Mouse (Mus musculus) T-helper 2 cell (primary cell): ENCODE data around the gene Trit1.
"Not testable (repeated sequence)": the region's sequence is repeated elsewhere in the genome, so short reads cannot be mapped to it uniquely, and the experiment has no call there.

Experiments used
- in situ Hi-C: fragments of 300-600 bp; cut with MboI, MseI; formaldehyde crosslinking; loops from one replicate; pipeline ENCODE4 v1.15.1; 2025; ENCODE audit warnings: high pct_unique_total_duplicates

Gene Trit1

DNA sequence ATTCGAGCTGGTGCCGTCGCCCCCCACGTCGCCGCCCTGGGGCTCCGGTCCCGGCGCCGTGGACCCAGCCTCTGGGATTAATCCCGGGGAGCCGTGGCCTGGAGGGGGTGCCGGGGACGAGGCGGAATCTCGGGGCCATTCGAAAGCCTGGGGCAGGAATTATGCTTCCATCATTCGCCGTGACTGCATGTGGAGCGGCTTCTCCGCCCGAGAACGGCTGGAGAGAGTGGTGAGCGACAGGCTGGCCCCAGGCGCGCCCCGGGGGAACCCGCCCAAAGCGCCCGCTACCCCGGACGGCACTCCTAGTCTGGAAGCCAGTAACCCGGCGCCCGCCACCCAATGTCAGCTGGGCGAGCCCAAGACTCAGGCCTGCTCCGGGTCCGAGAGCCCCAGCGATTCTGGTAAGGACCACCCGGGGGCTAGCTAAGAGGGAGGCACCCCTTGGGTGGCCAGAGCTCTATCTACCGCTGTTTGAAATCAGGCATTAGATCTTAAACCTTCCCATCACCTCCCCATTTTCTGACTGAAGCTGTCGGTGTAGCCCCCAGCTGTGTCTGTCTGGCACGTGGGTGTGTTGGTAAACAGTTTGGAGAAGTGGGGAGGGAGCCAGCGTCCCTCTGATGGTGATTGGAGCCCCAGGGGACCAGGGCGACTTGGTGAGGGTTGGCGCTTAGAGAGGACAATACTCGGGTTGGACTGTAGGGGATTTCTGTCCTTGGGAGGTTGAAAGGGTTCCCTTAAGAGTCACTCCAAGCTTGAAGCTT lies 19.6 kb upstream of the Trit1 start:
- in situ Hi-C loops = no loop called here

DNA sequence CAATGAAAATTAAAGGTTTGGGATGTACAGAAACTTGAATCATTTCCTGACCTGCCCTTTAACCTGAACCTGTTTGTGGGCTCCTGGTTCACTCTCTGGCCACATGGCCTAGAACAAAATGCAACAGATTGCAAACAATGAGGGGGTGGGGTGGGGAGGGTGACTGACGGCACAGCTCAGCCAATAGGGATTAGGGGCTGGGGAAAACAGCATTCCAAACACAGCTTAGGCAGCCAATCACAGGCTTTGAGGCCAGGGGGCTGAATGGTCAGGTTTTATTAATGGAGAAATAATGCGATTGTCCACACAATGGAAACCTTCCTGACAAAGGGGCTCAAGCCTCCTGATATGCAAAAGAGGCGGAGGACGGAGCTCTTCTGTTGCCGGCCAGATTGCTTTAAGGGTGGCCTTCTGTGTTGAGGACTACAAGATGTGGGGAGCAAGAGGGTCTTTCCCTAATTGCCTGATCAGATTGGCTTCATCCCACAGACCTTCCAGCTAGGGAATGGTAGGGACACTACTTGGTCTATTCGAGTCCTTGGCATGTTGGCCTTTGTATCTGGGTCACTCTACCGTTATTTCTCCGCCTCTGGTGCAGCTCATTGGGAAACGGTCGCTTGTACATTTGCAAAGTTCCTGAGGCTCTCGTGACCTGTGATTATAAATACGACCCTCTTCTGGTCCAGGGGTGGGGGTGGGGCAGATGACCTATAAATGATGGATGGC lies 17.7 kb upstream of the Trit1 start:
- in situ Hi-C loops = no loop called here

GRCm38 (mm10) chr4:122999263-122999691 lies 17.1 kb upstream of the Trit1 start:
- in situ Hi-C loops = no loop called here

- in situ Hi-C loops = loop anchor here (5.0 kb wide), 1 partner anchor 82 kb away; no protein-coding TSS in a partner anchor
Measured at GRCm38 (mm10) chr4:123000130-123000529, 16.3 kb upstream of the Trit1 start.

GRCm38 (mm10) chr4:123000617-123001342 lies 15.6 kb upstream of the Trit1 start:
- in situ Hi-C loops = loop anchor here (5.0 kb wide), 1 partner anchor 82 kb away; no protein-coding TSS in a partner anchor

- in situ Hi-C loops = no loop called here
Measured at GRCm38 (mm10) chr4:123005054-123005966, 11.1 kb upstream of the Trit1 start.

DNA sequence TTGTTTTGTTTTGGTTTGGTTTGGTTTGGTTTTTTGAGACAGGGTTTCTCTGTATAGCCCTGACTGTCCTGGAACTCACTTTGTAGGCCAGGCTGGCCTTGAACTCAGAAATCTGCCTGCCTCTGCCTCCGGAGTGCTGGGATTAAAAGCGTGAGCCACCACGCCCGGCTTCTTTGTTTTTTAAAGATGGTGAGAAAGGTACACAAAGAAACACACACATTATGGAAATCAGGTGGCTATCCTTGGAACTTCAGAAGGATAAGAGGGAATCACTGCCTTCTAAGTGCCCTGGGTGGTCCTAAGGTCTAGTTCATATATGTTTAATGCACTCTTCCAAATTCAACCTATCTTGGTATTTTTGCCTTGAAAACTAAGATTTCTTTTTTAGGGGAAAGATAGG lies 3.9 kb upstream of the Trit1 start:
- in situ Hi-C loops = not testable (repeated sequence)

- in situ Hi-C loops = no loop called here
Measured at GRCm38 (mm10) chr4:123013346-123013945, 3.0 kb upstream of the Trit1 start.

DNA sequence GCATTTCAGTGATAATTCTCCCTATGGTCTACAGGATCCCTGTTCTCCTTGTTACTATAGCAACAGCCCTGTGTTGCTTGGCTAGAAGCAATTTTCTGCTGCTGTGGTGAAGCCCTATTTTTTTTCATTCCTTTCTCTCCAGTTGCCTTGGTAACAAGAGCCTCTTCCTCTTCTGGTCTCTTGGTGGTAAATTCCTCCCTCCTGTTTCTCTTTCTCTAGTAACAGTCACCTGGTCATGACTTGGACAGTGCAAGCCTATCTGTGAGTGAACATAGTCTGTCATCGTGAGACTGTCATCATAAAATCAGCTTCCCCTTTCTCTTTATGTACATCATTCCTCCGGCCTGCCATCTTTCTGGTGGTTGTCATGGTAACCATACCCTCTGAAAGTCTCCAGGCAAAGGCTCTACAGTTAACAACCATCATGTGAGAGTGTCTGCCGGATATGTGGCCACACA lies 2.4 kb upstream of the Trit1 start:
- in situ Hi-C loops = no loop called here

GRCm38 (mm10) chr4:123014501-123015282 lies 1.7 kb upstream of the Trit1 start:
- in situ Hi-C loops = no loop called here

DNA sequence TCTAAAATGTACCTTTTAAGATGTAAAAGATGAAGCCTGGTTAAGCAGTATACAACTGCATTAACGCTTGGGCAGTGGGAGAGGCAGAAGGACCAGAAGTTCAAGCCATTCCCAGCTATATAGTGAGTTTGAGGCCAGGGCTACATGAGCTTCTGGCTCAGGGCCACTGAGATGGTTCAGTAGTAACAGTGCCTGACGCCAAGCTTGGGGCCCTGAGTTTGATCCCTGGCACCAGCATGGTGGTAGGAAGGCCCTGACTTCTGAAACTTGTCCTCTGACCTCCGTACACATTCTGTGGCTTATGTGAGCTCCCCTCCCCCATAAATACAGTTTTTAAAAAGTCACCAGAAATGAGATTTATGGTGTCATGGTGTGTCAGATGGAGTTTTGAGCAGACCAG lies 5.2 kb downstream of the Trit1 start:
- in situ Hi-C loops = no loop called here

DNA sequence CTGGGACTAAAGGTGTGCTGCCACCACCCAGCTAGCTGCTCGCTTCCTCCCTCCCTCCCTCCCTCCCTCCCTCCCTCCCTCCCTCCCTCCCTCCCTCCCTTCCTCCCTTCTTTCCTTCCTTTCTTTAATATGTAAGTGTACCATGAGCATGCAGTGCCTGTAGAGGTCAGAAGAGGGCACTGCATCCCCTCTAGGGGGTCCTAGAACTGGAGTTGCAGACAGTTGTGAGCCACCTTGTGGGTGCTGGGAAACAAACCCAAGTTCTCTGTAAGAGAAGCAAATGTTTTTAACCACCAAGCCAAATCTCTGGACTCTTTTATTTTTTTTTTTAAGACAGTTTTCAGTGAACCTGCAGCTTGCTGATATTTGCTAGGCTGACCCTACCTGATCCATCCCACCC lies 6.5 kb downstream of the Trit1 start:
- in situ Hi-C loops = no loop called here

GRCm38 (mm10) chr4:123025418-123025817 lies 9.0 kb downstream of the Trit1 start:
- in situ Hi-C loops = no loop called here

- in situ Hi-C loops = no loop called here
Measured at GRCm38 (mm10) chr4:123026161-123026560, 9.8 kb downstream of the Trit1 start.

- in situ Hi-C loops = no loop called here
Measured at GRCm38 (mm10) chr4:123026597-123026996, 10.2 kb downstream of the Trit1 start.

DNA sequence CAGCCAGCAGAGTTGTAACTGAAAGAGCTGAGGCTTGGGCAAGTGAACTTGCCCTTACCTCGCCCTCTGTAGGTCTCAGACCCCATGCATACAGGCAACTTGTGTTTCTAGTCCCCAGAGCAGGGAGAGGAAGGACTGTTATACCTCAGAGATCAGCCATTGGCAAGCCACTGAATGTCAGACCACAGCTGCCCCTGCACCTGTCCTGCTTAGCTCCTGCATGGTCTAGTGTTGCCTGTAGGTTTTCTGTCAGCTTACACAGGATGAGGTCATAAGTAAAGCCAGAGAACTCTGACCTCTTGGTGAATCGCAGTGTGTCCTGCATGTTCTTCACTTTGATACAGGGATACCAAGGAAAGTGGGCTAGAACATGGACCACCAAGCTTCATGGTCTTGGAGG lies 18.4 kb downstream of the Trit1 start:
- in situ Hi-C loops = loop anchor here (10.0 kb wide), 1 partner anchor 430 kb away; no protein-coding TSS in a partner anchor

GRCm38 (mm10) chr4:123035636-123036035 lies 19.2 kb downstream of the Trit1 start:
- in situ Hi-C loops = loop anchor here (10.0 kb wide), 1 partner anchor 429 kb away; no protein-coding TSS in a partner anchor

GRCm38 (mm10) chr4:123036710-123037109 lies 20.3 kb downstream of the Trit1 start:
- in situ Hi-C loops = loop anchor here (10.0 kb wide), 1 partner anchor 428 kb away; no protein-coding TSS in a partner anchor

DNA sequence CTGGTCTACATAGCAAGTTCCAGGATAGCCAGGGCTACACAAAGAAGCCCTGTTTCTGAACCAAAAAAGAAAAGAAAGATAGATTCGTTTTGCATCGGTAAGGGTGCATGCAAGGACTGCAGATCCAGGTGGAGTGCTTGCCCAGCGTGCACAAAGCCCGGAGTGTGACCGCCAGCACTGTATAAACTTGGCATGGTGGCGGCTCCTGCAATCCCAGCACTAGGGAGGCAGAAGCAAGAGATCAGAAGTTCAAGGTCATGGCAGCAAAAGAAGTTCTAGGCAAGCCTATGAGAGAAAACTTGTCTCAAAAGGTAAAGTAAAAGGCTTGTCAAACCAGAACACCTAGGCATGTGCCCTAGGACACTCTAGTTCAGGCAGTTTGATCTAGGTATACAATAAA lies 24.7 kb downstream of the Trit1 start:
- in situ Hi-C loops = no loop called here

DNA sequence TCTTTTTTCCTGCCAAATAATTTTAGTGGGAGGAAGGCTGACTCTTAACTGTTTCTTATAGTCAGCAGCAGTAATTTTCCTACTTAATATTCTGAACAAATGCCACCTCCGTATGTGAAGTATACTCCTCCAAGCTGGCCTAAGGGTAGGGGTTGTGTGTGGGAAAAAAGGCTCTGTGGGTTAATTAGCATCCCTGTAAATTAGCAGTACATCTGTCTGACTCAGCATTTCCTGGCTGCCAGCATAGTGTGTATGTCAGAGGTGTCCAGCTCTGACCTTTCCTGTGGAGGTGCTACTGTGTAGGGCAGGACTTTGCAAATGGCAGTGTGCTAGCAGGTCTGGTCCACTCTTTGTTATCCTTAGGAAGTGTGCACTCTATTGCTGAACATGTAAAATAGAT lies 27.5 kb downstream of the Trit1 start:
- in situ Hi-C loops = no loop called here
